Mouse (Mus musculus) liver, adult (tissue): ENCODE measurements around the gene Abtb2.

ENCODE experiments used
- GATA4 ChIP-seq: IDR thresholded peaks from 2 replicates; pipeline ENCODE4 v1.6.1; 2014; ENCODE audit warnings: mild to moderate bottlenecking, low read length; ENCODE audit not compliant: insufficient replicate concordance

The Abtb2 gene

DNA sequence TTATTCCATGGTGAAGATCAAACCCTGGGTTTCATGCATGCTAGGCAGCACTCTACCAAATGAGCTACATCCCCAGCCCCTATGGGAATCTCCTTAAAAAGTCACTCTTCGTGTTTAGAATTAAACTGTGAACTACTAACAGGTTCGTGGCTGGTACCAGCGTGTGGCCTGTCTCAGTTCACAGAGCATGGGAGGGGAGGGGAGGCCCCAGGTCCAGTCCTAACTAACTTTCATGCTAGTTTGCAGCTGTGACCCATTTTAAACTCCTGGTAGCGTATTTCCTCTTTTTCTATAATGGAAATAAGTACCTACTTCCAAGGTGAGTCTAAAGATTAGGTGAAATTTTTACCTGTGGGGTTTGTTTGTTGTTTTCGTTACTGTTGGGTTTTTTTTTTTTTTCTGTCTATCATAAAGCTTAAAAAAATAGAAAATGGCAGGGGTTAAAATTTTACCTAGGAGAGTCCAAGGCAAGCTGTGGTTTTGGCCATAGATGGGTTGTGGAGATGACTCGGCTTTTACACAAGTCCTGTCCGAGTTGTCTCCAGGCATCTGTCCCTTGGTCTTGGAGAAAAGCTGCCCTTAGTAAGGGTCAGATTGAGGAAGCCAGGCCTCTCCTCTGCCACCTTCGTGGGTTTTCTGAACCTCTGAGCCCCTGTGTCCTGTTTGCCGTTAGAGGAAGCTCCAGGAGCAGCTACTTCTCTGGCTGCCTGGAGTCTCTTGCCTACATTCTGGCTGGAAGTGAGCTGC is 114.4 kb downstream of the Abtb2 start:
- no peak for TF ChIP-seq GATA4

- TF ChIP-seq GATA4, result no peak
These were observed 115.0 kb downstream of the Abtb2 start for GRCm38 (mm10) chr2:103681149-103681548.

DNA sequence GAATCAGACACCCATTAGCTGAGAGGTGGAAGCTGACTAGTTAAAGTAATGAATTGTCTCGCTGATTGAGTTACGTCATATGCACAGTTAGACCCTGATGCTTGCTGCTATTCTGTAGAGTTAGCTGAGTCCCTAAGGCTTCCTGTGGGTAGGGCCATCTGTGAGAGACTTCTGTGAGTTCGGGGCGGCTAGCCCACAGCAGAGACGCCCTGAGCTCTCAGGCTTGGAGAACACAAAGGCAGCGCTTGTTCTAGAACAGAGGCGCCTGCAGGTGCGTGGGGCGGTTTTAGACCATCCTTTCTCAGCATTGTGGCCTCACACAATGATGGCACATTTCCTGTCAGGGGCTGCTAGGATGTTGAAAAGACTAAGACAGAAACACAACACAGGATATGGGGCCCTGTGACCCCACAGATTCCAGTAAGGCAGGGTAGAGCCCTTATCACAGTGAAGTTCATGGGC is 116.2 kb downstream of the Abtb2 start:
- TF ChIP-seq GATA4, result no peak

DNA sequence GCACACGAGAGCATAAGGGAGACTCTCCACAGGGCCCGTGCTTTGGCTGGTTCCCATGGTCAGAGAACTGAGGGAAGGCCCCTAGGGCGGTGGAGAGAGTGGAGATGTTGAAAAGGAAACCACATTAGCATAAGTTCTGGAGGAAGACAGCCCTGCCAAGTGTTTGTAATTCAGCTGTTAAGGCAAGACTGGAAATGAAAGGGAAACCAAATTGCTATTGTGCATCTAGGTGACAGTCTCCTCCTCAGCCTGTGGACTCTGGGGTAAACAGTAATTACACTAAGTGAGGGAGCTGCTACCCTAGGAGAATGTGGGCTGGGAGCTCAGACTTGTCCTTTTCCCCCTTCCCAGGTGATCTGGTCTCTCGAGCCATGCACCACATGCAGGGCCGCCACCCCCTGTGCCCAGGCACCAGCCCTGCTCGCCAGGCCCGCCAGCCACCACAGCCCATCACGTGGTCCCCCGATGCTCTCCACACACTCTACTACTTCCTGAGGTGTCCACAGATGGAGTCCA is 116.9 kb downstream of the Abtb2 start:
- TF ChIP-seq GATA4, result no peak

GRCm38 (mm10) chr2:103684431-103684830 is 118.3 kb downstream of the Abtb2 start:
- TF ChIP-seq GATA4, result no peak

DNA sequence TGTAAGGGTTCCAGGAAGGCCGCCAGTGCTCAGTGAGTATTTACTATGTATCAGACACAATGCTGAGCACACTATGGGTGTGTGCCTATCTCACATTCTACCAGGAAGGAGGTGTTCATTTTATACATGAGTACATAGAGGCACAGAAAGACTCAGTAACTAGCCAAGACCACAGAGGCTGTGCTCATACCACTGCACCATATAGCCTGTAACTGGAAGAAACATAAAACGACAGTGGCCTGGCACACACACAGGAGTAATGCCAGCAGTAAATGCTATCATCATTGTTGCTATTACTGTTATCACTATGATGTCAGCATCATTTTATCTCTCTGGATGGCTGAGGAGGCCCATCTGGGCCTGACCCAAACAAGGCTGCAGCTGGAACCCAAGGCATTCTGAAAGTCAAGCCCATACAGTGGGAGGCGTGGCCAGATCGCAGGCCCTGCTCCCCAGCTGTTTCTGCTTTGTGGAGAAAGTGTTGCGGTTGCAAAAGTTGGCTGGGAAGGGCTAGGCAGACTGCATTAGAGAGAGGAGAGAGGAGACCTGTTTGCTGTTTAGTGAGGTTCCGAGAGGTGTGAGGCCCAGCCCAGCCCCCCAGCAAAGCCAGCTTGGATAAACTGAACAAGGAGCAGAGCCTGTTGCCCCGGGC is 118.9 kb downstream of the Abtb2 start:
- no peak for TF ChIP-seq GATA4

GRCm38 (mm10) chr2:103685581-103685980 is 119.5 kb downstream of the Abtb2 start:
- no peak for TF ChIP-seq GATA4

GRCm38 (mm10) chr2:103687143-103687542 is 121.0 kb downstream of the Abtb2 start:
- TF ChIP-seq GATA4, result no peak

- no peak for TF ChIP-seq GATA4
These were observed 121.8 kb downstream of the Abtb2 start for GRCm38 (mm10) chr2:103687888-103688287.

DNA sequence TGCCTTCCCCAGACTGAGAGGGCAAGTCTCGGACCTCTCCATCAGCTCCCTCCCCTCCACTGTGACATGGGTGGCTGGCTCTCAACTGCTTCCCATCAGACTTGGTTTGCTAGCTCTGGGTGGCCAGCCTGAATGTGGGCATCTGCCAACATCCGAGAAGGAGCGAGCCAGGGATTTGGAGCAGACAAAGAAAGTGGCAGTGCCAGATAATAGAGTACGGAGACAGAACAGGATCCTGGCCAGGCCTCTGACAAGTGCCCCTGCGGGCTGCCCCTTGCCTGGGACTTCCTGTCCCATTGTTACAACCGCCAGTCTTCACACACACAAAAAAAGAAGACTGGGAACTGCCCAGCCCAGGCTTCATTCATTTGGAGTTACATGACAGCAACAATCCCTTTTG is 124.3 kb downstream of the Abtb2 start:
- TF ChIP-seq GATA4, result no peak

- TF ChIP-seq GATA4, result no peak
These were observed 124.7 kb downstream of the Abtb2 start for GRCm38 (mm10) chr2:103690828-103691227.

DNA sequence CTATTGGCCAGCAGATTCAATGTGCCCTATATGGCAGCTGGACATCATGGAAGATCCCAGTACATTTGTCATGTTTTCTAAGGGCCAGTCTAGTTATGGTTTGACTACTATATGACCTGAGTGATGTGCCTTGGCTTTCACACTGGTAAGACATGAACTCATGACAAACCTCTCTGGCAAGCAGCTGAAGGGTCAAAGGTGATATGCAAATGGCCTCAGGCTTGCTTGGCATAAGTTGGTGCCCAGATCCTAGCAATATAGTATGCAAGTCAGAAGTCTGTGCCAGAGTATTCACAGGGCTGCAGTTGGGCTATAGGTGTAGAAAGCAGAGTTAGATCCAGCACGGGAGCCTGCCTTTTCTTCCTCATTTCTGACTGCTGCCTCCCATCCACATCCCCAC is 125.2 kb downstream of the Abtb2 start:
- no peak for TF ChIP-seq GATA4

DNA sequence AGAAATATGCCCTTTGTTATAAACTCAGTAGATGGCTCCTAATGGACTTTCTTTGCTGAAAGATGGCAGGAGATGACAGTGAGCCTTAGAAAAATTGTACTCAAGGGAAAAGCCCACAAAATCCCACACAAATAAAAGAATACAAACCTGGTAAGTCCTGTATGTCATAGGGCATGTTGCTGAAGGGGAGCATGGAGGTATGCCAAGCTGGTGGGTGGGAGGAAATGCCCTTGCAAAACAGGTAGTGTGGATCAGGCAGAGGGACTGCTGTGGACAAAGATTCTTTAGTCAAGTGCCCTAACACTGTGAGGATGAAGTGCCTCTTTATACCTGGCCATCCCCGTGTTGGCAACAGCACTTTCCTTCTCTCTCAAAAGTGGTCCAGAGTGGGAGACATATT is 126.7 kb downstream of the Abtb2 start:
- TF ChIP-seq GATA4, result no peak

- no peak for TF ChIP-seq GATA4
These were observed 128.9 kb downstream of the Abtb2 start for GRCm38 (mm10) chr2:103694777-103695563.

GRCm38 (mm10) chr2:103696177-103696576 is 130.1 kb downstream of the Abtb2 start:
- no peak for TF ChIP-seq GATA4

DNA sequence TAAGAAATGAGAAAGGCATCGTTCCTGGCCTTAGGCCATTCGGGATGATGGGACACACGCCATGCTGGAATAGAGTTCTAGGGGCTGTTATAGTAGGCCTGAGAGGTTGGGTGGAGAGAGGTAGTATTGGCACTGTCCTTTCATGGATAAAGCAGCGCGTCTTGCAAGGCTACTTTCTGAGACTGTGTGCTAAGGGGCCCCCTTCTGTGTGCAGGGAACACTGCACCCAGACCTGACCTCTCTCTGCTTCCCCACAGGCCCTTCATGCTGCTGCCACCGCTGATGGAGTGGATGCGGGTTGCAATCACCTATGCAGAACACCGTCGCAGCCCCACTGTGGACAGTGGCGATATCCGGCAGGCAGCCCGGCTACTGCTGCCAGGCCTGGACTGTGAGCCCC is 134.4 kb downstream of the Abtb2 start:
- no peak for TF ChIP-seq GATA4
